Mouse (Mus musculus): ENCODE measurements at regions not wholly inside any gene's neighbourhood (a gene's known extent, or its start where the extent isn't known, plus 50 kb on each side); places are given as distances from the start of the nearest gene placed in this dataset.

GRCm38 (mm10) chr7:72503756-72504155 is 197.3 kb upstream of the Mctp2 start:
- DNase-seq, result no peak

GRCm38 (mm10) chr7:72504268-72504667 is 197.9 kb upstream of the Mctp2 start:
- DNase-seq, result no peak

- DNase-seq, result peak; percentile 20
Measured at GRCm38 (mm10) chr7:72505732-72506460, 199.5 kb upstream of the Mctp2 start.

- no peak for DNase-seq
Measured at GRCm38 (mm10) chr7:72507946-72508345, 201.5 kb upstream of the Mctp2 start.

GRCm38 (mm10) chr7:72510116-72510515 is 203.7 kb upstream of the Mctp2 start:
- DNase-seq, result no peak

GRCm38 (mm10) chr7:72513446-72513845 is 207.0 kb upstream of the Mctp2 start:
- DNase-seq, result no peak

GRCm38 (mm10) chr7:72514851-72515250 is 208.4 kb upstream of the Mctp2 start:
- DNase-seq, result no peak

GRCm38 (mm10) chr7:72518421-72518972 is 212.1 kb upstream of the Mctp2 start:
- DNase-seq, result no peak

GRCm38 (mm10) chr7:72519359-72520115 is 213.1 kb upstream of the Mctp2 start:
- DNase-seq, result no peak

- no peak for DNase-seq
Measured at GRCm38 (mm10) chr7:72528873-72529272, 222.5 kb upstream of the Mctp2 start.

- DNase-seq, result peak; percentile 14
Measured at GRCm38 (mm10) chr7:72538288-72538687, 231.9 kb upstream of the Mctp2 start.

- no peak for DNase-seq
Measured at GRCm38 (mm10) chr7:72539915-72540314, 233.5 kb upstream of the Mctp2 start.

- DNase-seq, result peak; percentile 15
Measured at GRCm38 (mm10) chr7:72541521-72542478, 235.4 kb upstream of the Mctp2 start.

GRCm38 (mm10) chr7:72543501-72543900 is 237.1 kb upstream of the Mctp2 start:
- DNase-seq, result no peak

GRCm38 (mm10) chr7:72543946-72544345 is 237.5 kb upstream of the Mctp2 start:
- peak; percentile 84 for DNase-seq

- no peak for DNase-seq
Measured at GRCm38 (mm10) chr7:72567378-72567777, 261.0 kb upstream of the Mctp2 start.

GRCm38 (mm10) chr7:72569177-72569576 is 262.8 kb upstream of the Mctp2 start:
- DNase-seq, result no peak

GRCm38 (mm10) chr7:72574316-72574715 is 267.9 kb upstream of the Mctp2 start:
- DNase-seq, result no peak

GRCm38 (mm10) chr7:72584427-72584826 is 278.0 kb upstream of the Mctp2 start:
- no peak for DNase-seq

- DNase-seq, result peak; percentile 55
Measured at GRCm38 (mm10) chr7:72589241-72589668, 282.8 kb upstream of the Mctp2 start.

GRCm38 (mm10) chr7:72590351-72591115 is 284.1 kb upstream of the Mctp2 start:
- no peak for DNase-seq

- DNase-seq, result no peak
Measured at GRCm38 (mm10) chr7:72592110-72592509, 285.7 kb upstream of the Mctp2 start.
